Mouse (Mus musculus) lung, adult 2 months (tissue): Measurements from ENCODE around the gene Gm15737.

Experiments
- CTCF ChIP-seq: fragments of 200-500 bp; IDR thresholded peaks from 2 replicates; pipeline ENCODE4 v1.5.1; 2011; ENCODE audit warnings: mild to moderate bottlenecking, low read length, control low read depth; ENCODE audit not compliant: insufficient read depth
- POLR2A ChIP-seq: fragments of 200-500 bp; IDR thresholded peaks from 2 replicates; pipeline ENCODE4 v1.6.1; 2011; ENCODE audit warnings: low read depth, mild to moderate bottlenecking, control low read depth, low read length, borderline replicate concordance; ENCODE audit errors: extremely low read depth

DNA sequence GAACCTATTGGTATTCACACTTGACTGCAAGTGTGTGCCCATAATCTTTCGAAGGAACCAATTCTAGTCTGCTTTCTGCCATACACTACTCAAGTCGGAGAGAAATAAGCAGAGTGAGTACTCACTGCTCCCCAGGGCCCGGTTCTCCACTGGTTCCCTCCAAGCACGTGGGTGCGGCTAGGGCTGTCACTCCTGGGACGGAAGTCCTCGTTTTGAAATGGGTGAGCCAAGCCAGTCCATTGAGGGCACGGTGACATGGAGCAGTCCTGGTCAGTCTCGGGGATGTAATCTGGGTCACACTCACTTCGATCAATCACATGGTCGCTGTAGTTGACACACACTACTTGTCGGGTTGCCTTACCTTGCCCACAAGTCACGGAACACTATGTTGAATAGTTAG lies 11.4 kb upstream of the Gm15737 start:
- TF ChIP-seq CTCF (no peak), POLR2A (no peak)
